Mouse (Mus musculus): Measurements from ENCODE around the gene Tango6. TPM values are rescaled to one million over a fixed set of nuclear protein-coding genes. Genes with fewer than 3 reads are reported as not detected.

Gene Tango6
- polyA plus RNA-seq, 1 experiment: 2.1 TPM

DNA sequence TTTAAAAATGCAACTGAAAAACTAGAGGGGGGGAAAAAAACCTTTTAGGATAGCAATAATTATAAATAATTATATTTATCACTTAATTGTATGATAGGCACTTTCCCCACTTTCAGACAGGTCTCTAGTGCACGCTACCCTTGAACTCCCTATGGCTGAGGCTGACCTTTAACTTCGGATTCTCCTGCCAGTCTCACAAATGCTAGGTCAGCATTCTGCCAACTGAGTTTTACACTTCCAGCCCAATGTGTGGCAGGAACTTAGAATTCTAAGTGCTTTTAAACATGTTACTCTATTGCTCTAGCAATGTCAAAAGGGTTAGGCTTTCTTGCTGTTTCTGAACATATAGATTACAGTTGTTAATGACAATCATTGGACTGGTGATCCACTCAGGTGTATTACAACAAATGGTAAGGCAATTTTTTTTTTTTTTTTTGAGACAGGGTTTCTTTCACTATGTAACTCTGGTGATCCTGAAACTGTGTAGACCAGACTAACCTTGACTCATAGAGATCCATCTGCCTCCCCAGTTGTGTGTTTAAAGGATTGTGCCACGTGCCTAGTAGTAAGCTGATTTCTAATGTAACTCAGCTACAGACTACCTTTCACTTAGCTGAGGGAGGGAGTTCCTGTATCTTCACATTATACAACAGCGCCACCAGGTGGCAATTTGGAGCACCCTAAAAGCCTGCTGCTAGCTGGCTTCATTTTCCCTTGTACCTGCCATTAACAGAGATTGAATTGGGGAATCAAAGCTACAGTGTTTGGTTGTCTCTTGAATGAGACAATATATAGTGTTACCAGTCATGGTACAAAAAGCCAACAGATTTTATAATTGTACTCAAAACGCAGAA, 204.7 kb downstream of the Tango6 start:
- 38% methylated on average over 5 of the region's 5 CpGs for WGBS

DNA sequence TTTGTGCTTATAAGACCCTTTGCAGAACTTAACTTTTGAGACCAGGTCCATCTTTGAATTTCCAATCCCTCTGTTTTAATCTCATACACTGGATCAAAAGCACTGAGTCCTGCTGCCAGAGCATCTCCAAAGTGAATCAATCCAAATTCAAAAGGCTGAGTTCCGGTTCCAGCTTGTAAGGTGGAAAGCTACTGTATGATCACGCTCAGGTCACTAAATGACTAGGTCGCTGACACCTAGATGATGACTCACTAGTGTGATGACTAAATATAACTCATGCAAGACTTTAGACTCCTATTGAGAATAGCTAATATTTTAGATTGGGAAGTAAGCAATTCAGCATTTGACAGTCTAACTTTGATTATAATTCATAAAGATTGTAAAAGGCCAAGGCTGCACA, 205.9 kb downstream of the Tango6 start:
- Histone ChIP-seq H3K27ac (ENCODE audit: insufficient read depth, low read depth, low read length) (no peak overlapping the region), H3K4me3 (ENCODE audit: low read depth, low read length) (no peak overlapping the region), H3K4me1 (ENCODE audit: control insufficient read depth, insufficient read depth, insufficient read length, low read length) (peaks cover 6% of the 10 kb centered on the region; the same call in 1 of the 2 replicates), H3K36me3 (ENCODE audit: control insufficient read depth, insufficient read depth, low read length) (peaks cover 11% of the 10 kb centered on the region), H3K27me3 (ENCODE audit: control insufficient read depth, insufficient read depth, low read length) (no peaks in the 10 kb centered on the region)
- WGBS: 39% methylated on average over 3 of the region's 3 CpGs
- no peak for TF ChIP-seq CTCF (IDR thresholded peaks at IDR 0.05; ENCODE audit: extremely low read depth, insufficient read length, insufficient replicate concordance, low read depth, low read length)
- TF ChIP-seq POLR2A (IDR thresholded peaks at IDR 0.05; ENCODE audit: low read depth, low read length): no peak

More for the DNA sequence above, 204.7 kb downstream of the Tango6 start:
- H3K4me3 ChIP-seq (ENCODE audit: low read depth, low read length): no peak overlapping the region
- TF ChIP-seq CTCF (IDR thresholded peaks at IDR 0.05; ENCODE audit: extremely low read depth, insufficient read length, insufficient replicate concordance, low read depth, low read length) (peak; percentile 59; the same call in 1 of the 2 replicates), POLR2A (IDR thresholded peaks at IDR 0.05; ENCODE audit: low read depth, low read length) (no peak)
- H3K4me1 ChIP-seq (ENCODE audit: control insufficient read depth, insufficient read depth, insufficient read length, low read length): peaks cover 6% of the 10 kb centered on the region; the same call in 1 of the 2 replicates
- H3K27me3 ChIP-seq (ENCODE audit: control insufficient read depth, insufficient read depth, low read length): no peaks in the 10 kb centered on the region
- peaks cover 18% of the 10 kb centered on the region for H3K36me3 ChIP-seq (ENCODE audit: control insufficient read depth, insufficient read depth, low read length)
- no peak overlapping the region for H3K27ac ChIP-seq (ENCODE audit: insufficient read depth, low read depth, low read length)

DNA sequence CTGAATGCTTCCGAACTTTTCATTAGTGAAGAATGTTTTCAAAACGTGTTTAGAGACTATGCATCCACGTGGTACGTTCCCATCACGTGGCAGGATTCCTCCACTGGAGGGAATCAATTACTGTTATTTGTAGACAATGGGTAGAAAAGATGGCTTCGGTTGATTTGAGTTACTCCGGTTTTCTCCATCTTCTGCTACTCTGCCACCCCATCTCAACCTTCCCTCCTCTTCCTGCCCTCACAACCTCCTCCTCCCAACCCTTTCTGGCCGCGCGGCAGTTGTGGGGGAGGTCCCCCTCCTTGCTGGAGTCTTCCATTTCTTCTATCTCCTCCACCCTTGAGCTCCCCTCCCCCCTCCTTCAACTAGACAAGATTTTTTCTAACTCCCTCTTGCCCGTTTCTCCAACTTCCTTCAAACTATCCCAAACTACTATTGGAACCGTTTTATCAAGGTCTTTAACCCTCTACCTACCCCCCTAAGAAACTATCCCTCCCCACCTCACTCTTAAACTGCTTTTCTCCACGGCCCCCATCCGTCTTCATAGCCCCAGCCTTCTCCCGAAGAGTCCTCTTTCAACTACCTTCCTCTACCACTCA, 209.4 kb downstream of the Tango6 start:
- 2% methylated on average over 15 of the region's 15 CpGs for WGBS
- peaks cover 2% of the 10 kb centered on the region; the same call in 1 of the 2 replicates for H3K36me3 ChIP-seq (ENCODE audit: control insufficient read depth, insufficient read depth, low read length)
- TF ChIP-seq POLR2A (IDR thresholded peaks at IDR 0.05; ENCODE audit: low read depth, low read length): no peak
- no peak for TF ChIP-seq CTCF (IDR thresholded peaks at IDR 0.05; ENCODE audit: extremely low read depth, insufficient read length, insufficient replicate concordance, low read depth, low read length)
- no peaks in the 10 kb centered on the region for H3K27me3 ChIP-seq (ENCODE audit: control insufficient read depth, insufficient read depth, low read length)
- H3K4me3 ChIP-seq (ENCODE audit: low read depth, low read length): peak overlapping the region; percentile 97
- peaks cover 6% of the 10 kb centered on the region; the same call in 1 of the 2 replicates for H3K4me1 ChIP-seq (ENCODE audit: control insufficient read depth, insufficient read depth, insufficient read length, low read length)
- H3K27ac ChIP-seq (ENCODE audit: insufficient read depth, low read depth, low read length): no peak overlapping the region

DNA sequence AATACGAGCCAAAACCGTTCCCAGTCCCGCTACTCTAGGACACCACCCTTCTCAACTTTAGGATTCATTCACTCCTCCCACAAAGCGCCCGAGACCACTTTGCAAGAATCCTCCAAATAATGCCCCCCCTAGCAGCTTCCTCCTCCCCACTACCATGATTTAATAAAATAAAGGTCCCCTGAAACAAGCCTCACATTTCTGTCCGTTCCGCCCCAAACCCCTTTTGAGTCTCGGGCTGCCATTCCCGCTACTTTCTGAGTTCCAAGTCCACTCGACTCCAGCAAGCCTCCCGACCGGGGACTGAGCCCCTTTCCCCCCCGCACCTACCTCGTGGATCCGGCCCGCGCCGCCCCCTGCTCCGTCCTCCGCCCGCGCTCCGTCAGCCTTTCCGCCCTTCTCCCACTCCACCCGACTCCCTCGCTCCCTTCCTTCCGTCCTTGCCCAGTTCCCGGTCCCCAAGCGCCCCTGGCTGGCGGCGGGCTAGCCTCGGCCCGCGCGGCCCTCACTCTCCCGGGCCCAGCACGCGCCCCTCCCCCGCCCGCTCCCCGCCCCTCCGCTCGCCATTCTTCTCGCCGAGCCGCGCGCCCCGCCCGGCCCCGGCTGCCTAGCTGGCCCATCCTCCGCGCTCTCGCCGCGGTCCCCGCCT, 210.1 kb downstream of the Tango6 start:
- H3K27ac ChIP-seq (ENCODE audit: insufficient read depth, low read depth, low read length): peak overlapping the region; percentile 64
- TF ChIP-seq CTCF (IDR thresholded peaks at IDR 0.05; ENCODE audit: extremely low read depth, insufficient read length, insufficient replicate concordance, low read depth, low read length) (no peak), POLR2A (IDR thresholded peaks at IDR 0.05; ENCODE audit: low read depth, low read length) (no peak)
- peak overlapping the region; percentile 97 for H3K4me3 ChIP-seq (ENCODE audit: low read depth, low read length)
- peaks cover 6% of the 10 kb centered on the region; the same call in 1 of the 2 replicates for H3K4me1 ChIP-seq (ENCODE audit: control insufficient read depth, insufficient read depth, insufficient read length, low read length)
- no peaks in the 10 kb centered on the region for H3K27me3 ChIP-seq (ENCODE audit: control insufficient read depth, insufficient read depth, low read length)
- 1% methylated on average over 54 of the region's 57 CpGs for WGBS
- H3K36me3 ChIP-seq (ENCODE audit: control insufficient read depth, insufficient read depth, low read length): peaks cover 2% of the 10 kb centered on the region; the same call in 1 of the 2 replicates

DNA sequence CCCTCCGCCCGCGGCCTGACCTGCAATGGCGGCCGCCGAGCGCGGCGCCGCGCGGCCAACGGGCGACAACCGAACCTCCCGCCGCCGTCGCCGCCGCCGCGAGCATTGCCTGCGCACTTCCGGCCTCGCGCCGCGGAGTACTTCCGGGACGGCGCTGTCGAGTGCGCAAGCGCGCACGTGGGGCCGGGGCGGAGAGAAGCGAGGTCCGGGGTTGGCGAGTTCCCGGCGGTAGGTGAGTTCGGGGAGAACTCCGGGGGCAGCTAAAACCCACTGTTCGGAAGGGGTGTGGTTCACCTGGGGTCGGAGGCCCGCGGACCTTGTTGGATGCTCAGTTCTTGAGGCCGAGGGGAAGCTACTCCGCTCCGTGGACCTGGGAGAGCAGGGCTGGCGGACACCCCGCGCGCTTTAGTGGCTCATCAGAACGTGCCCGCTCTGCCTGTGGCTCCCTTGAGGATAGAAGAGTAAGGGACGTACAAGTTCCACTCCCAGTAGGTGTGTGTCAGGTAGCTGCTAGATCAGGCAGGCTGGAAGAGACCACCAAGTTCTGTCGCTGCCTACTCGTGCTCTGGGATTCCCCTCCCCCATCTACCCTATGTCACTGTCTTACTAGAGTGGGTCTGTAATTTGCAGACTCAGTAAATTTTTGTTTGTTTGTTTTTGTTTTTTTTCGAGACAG, 210.8 kb downstream of the Tango6 start, which contains the start of gene Utp4:
Gene Utp4, plus strand, starts transcription at position 156 of the 676 bp plus-strand sequence.
- TF ChIP-seq CTCF (IDR thresholded peaks at IDR 0.05; ENCODE audit: extremely low read depth, insufficient read length, insufficient replicate concordance, low read depth, low read length): no peak
- TF ChIP-seq POLR2A (IDR thresholded peaks at IDR 0.05; ENCODE audit: low read depth, low read length): peak; percentile 74
- under 1% methylated on average over 63 of the region's 63 CpGs for WGBS
- Histone ChIP-seq H3K27me3 (ENCODE audit: control insufficient read depth, insufficient read depth, low read length) (no peaks in the 10 kb centered on the region), H3K4me3 (ENCODE audit: low read depth, low read length) (peak within 1 kb of the TSS; percentile 97), H3K36me3 (ENCODE audit: control insufficient read depth, insufficient read depth, low read length) (peaks cover 8% of the 10 kb centered on the region; the same call in 1 of the 2 replicates), H3K4me1 (ENCODE audit: control insufficient read depth, insufficient read depth, insufficient read length, low read length) (peaks cover 6% of the 10 kb centered on the region; the same call in 1 of the 2 replicates), H3K27ac (ENCODE audit: insufficient read depth, low read depth, low read length) (peak within 1 kb of the TSS; percentile 64)

DNA sequence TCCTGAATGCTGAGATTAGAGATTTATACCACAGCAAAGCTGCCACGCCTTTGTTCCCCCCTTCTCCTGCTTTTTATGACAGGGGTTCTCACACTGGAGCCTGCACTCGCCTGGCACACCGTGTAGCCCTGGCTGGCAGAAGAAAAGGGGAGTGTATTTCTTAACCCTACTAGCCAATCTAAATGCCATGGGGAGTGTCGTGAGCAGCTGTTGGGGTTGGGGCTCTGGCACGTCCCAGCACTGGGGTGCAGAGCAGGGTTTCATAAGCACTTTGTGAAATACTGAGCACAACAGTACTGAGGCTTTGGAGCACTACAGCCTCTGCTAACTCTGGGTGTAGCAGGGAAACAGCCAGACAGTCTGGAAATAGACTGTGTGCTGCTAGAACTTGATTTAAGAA, 216.6 kb downstream of the Tango6 start:
- H3K27me3 ChIP-seq (ENCODE audit: control insufficient read depth, insufficient read depth, low read length): no peaks in the 10 kb centered on the region
- H3K4me1 ChIP-seq (ENCODE audit: control insufficient read depth, insufficient read depth, insufficient read length, low read length): no peaks in the 10 kb centered on the region
- H3K4me3 ChIP-seq (ENCODE audit: low read depth, low read length): no peak overlapping the region
- no peak overlapping the region for H3K27ac ChIP-seq (ENCODE audit: insufficient read depth, low read depth, low read length)
- TF ChIP-seq POLR2A (IDR thresholded peaks at IDR 0.05; ENCODE audit: low read depth, low read length): no peak
- no peak for TF ChIP-seq CTCF (IDR thresholded peaks at IDR 0.05; ENCODE audit: extremely low read depth, insufficient read length, insufficient replicate concordance, low read depth, low read length)
- H3K36me3 ChIP-seq (ENCODE audit: control insufficient read depth, insufficient read depth, low read length): peaks cover 39% of the 10 kb centered on the region
- 28% methylated on average over 5 of the region's 5 CpGs for WGBS

Other genes with a start within 250 kb of the Tango6 start
- not detected in 2 replicates for gene 6030452D12Rik, start 182.5 kb upstream of the Tango6 start, polyA plus RNA-seq (2012; rRNA removed)
- gene Cdh3, start 172.2 kb upstream of the Tango6 start, polyA plus RNA-seq (2012; rRNA removed): 0.34 and 0.42 TPM in 2 replicates
- 78.0 and 81.0 TPM in 2 replicates for gene Gm10073, start 109.6 kb upstream of the Tango6 start, polyA plus RNA-seq (2012; rRNA removed)
- gene Cdh1, start 79.7 kb upstream of the Tango6 start, polyA plus RNA-seq (2012; rRNA removed): 88.3 and 234 TPM in 2 replicates
- 0.17 and 0.52 TPM in 2 replicates for gene Has3, start 187.2 kb downstream of the Tango6 start, polyA plus RNA-seq (2012; rRNA removed)
- gene Utp4, start 210.6 kb downstream of the Tango6 start, polyA plus RNA-seq (2012; rRNA removed): 4.4 and 7.7 TPM in 2 replicates